8 mouse cellular contexts compared by ENCODE assay signal in the genomic region with DNA sequence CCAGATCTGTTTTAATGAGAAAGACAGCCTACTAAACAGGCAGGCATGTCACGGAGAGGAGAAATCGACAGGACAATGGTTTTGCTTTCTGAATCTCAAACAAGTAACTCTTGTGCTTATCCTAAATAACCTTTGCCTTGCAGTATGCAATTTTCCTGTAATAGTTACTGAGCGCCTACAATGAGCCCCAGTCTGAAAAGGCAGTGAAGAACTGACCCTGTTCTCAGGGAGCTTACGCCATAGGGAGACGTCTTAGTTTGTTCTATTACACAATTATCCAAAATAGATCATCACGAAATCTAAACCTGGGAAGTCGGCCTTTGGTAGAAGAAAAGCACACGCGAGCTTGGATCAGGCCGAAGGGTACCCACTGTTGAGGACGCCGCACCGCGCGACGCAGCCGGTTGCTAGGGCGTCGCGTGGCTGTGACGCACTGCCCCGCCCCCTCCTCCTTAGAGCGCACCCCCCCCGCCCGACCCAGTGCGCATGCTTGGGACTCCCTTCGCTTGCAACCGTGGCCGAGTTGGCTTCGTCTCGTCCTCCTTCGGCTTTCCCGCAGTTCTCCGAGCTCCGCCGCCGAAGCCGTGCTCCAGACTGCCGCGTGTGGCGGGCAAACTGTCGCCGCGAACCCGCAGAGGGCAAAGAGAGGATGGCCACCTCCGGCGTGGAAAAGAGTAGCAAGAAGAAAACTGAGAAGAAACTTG. TPM values are rescaled to one million over a fixed set of nuclear protein-coding genes. Genes with fewer than 3 reads are reported as not detected.
DNase-seq lines count a peak whose midpoint lies in the region; ATAC-seq lines count a peak whose summit lies in the region.

Gene Klhl7 (plus strand): TSS at position 500 of the 704 bp plus-strand sequence.

- H3K4me3 ChIP-seq in embryonic facial prominence, embryonic 14.5 days (ENCODE audit: low read depth, low read length), result peak within 1 kb of the TSS; percentile 65

- peak within 1 kb of the TSS; percentile 47 for H3K4me2 ChIP-seq in embryonic facial prominence, embryonic 14.5 days (ENCODE audit: low read depth, low read length)

- no peaks in the 10 kb centered on the region for H3K27me3 ChIP-seq in embryonic facial prominence, embryonic 14.5 days (replicated peaks; ENCODE audit: control insufficient read depth, insufficient read depth, low read length)

- H3K9me3 ChIP-seq in embryonic facial prominence, embryonic 14.5 days (ENCODE audit: control insufficient read depth, low read length), result no peaks in the 10 kb centered on the region

- 2% methylated on average over 45 of the region's 47 CpGs for WGBS in embryonic facial prominence, embryonic 14.5 days

- peak within 1 kb of the TSS; percentile 91 for H3K27ac ChIP-seq in embryonic facial prominence, embryonic 14.5 days (replicated peaks; ENCODE audit: low read depth, low read length)

- H3K9ac ChIP-seq in embryonic facial prominence, embryonic 14.5 days (ENCODE audit: low read depth, low read length), result peak within 1 kb of the TSS; percentile 82

- no peaks in the 10 kb centered on the region for H3K36me3 ChIP-seq in embryonic facial prominence, embryonic 14.5 days (ENCODE audit: control insufficient read depth, insufficient read depth, low read length)

- ATAC-seq in embryonic facial prominence, embryonic 14.5 days (ENCODE audit: low read depth), result peak; percentile 96
- peak; percentile 85 for ATAC-seq in monocyte, adult 5-6 weeks (replicated peaks; ENCODE audit: insufficient number of reproducible peaks, low FRiP score, low TSS enrichment, poor library complexity, severe bottlenecking)

- H3K4me1 ChIP-seq in embryonic facial prominence, embryonic 14.5 days (ENCODE audit: control insufficient read depth, insufficient read depth, low read length), result peaks cover 4% of the 10 kb centered on the region; the same call in 1 of the 2 replicates

- DNase-seq in 3T3-L1 (ENCODE audit: low read depth, low spot score), result peak; percentile 88
- peak; percentile 73 to 81 for DNase-seq in adrenal gland, postnatal 4 days (ENCODE audit: low spot score in 2 of 2)
- DNase-seq in embryonic facial prominence, embryonic 14.5 days (ENCODE audit: low spot score), result peak; percentile 95
- peak; percentile 82 for DNase-seq in heart, adult 8-10 months (ENCODE audit: low spot score)
- peak; percentile 79 for DNase-seq in kidney, adult 9 months
- peak; percentile 91 for DNase-seq in liver
- DNase-seq in spleen, postnatal 4 days (ENCODE audit: low spot score in 2 of 2), result peak; percentile 82 to 94

RNA-seq across cellular contexts. Expression of gene Klhl7, which starts in this region (rescaled TPM):
- total RNA-seq in adrenal gland, postnatal 4 days (2021), result 10 to 100 TPM; 45.6 to 49.3 TPM
- polyA plus RNA-seq in embryonic facial prominence, embryonic 14.5 days (2014; fragmentation: Nextera tagmentation; extraction: Ambion mirVana), result 53.2 and 60.6 TPM in 2 replicates
- total RNA-seq in heart, adult 8-10 months (2022), result 10 to 100 TPM; 44.2 to 57.4 (median 49.0) TPM
- 14.7 to 19.0 TPM (median 16.0 TPM) in 3 replicates for total RNA-seq in monocyte, adult 5-6 weeks (2017)

Comparison
In these comparisons a context has a peak if more than half of its experiments do, and no peak if none do; other contexts are left out.
1. Peak in every context shown above with its lines: DNase-seq, ATAC-seq, H3K4me3 ChIP-seq and H3K27ac ChIP-seq.